Mouse (Mus musculus): ENCODE measurements around the gene Kank1. TPM values are rescaled to one million over a fixed set of nuclear protein-coding genes. Genes with fewer than 3 reads are reported as not detected.

Gene Kank1
- polyA plus RNA-seq, 1 experiment from 2014 or later, result 2.4 TPM

DNA sequence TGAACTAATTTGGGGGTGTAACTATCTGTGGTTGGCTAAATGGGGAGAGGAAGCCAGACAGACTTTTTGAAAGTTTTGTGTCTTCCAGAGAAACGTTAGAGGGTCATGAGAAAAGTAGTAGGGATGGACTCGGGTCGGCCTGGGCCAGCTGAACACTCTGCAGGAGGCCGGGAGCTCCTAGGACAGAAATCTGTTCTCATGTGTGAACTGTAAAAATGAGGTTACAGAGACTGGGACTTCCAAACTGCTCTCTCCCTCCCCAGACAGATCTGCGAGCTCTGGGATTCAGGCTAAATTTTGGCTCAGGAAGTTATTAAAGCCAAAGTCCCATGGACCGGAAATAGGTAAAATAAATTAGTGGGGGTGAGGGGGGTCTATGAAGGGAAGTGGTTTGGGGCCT lies 198.0 kb downstream of the Kank1 start:
- ATAC-seq, result no peak
- WGBS, result 83% methylated on average over 6 of the region's 6 CpGs

DNA sequence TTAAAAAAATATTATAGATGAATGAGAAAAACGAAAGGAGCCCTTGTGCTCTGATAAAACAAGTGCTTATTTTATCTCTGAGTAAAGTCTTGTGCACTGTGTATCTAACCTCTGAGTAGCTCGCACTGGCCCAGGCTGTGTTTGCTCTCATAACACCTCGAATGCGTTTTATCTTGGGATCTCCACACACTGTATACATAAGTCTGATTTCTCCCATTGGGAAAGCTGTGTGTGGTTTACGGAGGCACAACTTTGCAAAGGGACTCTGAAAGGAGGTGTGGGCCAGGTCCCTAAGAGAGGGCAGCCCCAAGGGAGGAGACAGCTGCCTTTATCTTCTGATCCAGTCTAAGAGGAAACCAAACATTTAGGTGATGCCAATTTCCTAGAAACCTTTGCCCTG lies 198.6 kb downstream of the Kank1 start:
- 88% methylated on average over 5 of the region's 5 CpGs for WGBS
- Histone ChIP-seq H3K27ac (ENCODE audit: low read depth, low read length) (no peak overlapping the region), H3K4me1 (ENCODE audit: control insufficient read depth, insufficient read depth, low read length) (no peaks in the 10 kb centered on the region), H3K9ac (ENCODE audit: low read length) (no peak overlapping the region), H3K27me3 (replicated peaks; ENCODE audit: control insufficient read depth, insufficient read depth, low read length) (no peaks in the 10 kb centered on the region), H3K4me3 (ENCODE audit: low read depth, low read length) (no peak overlapping the region), H3K36me3 (ENCODE audit: control insufficient read depth, insufficient read depth, low read length) (no peaks in the 10 kb centered on the region), H3K4me2 (ENCODE audit: low read length) (no peak overlapping the region), H3K9me3 (replicated peaks; ENCODE audit: control insufficient read depth, low read length) (no peaks in the 10 kb centered on the region)
- no peak for ATAC-seq
- no peak for DNase-seq (ENCODE audit: low spot score)

More for the DNA sequence above, 198.0 kb downstream of the Kank1 start:
- H3K9me3 ChIP-seq (replicated peaks; ENCODE audit: control insufficient read depth, low read length), result no peaks in the 10 kb centered on the region
- no peaks in the 10 kb centered on the region for H3K4me1 ChIP-seq (ENCODE audit: control insufficient read depth, insufficient read depth, low read length)
- no peaks in the 10 kb centered on the region for H3K27me3 ChIP-seq (replicated peaks; ENCODE audit: control insufficient read depth, insufficient read depth, low read length)
- H3K36me3 ChIP-seq (ENCODE audit: control insufficient read depth, insufficient read depth, low read length), result no peaks in the 10 kb centered on the region
- no peak overlapping the region for H3K4me2 ChIP-seq (ENCODE audit: low read length)
- H3K4me3 ChIP-seq (ENCODE audit: low read depth, low read length), result no peak overlapping the region
- H3K27ac ChIP-seq (ENCODE audit: low read depth, low read length), result no peak overlapping the region
- H3K9ac ChIP-seq (ENCODE audit: low read length), result no peak overlapping the region
- DNase-seq (ENCODE audit: low spot score), result no peak

DNA sequence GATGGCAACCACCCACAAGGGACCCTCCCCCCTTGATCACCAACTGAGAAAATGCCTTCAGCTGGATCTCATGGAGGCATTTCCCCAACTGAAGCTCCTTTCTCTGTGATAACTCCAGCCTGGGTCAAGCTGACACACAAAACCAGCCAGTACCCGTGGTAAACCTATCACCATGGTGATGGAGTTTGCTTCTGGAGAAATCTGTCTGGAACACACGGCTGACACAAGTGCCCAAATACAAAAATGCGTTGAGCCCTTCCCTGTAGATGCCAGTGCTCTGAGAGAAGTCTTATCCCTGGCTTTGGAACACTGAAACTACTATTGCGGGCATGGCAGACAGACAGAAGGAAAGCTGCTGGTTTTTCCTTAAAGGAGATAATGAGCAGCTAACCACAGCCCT lies 199.4 kb downstream of the Kank1 start:
- WGBS, result 72% methylated on average over 4 of the region's 4 CpGs
- no peak overlapping the region for H3K4me2 ChIP-seq (ENCODE audit: low read length)
- H3K4me1 ChIP-seq (ENCODE audit: control insufficient read depth, insufficient read depth, low read length), result no peaks in the 10 kb centered on the region
- no peak overlapping the region for H3K9ac ChIP-seq (ENCODE audit: low read length)
- H3K4me3 ChIP-seq (ENCODE audit: low read depth, low read length), result no peak overlapping the region
- no peak for DNase-seq (ENCODE audit: low spot score)
- no peaks in the 10 kb centered on the region for H3K9me3 ChIP-seq (replicated peaks; ENCODE audit: control insufficient read depth, low read length)
- no peak overlapping the region for H3K27ac ChIP-seq (ENCODE audit: low read depth, low read length)
- ATAC-seq, result no peak
- no peaks in the 10 kb centered on the region for H3K36me3 ChIP-seq (ENCODE audit: control insufficient read depth, insufficient read depth, low read length)
- no peaks in the 10 kb centered on the region for H3K27me3 ChIP-seq (replicated peaks; ENCODE audit: control insufficient read depth, insufficient read depth, low read length)

DNA sequence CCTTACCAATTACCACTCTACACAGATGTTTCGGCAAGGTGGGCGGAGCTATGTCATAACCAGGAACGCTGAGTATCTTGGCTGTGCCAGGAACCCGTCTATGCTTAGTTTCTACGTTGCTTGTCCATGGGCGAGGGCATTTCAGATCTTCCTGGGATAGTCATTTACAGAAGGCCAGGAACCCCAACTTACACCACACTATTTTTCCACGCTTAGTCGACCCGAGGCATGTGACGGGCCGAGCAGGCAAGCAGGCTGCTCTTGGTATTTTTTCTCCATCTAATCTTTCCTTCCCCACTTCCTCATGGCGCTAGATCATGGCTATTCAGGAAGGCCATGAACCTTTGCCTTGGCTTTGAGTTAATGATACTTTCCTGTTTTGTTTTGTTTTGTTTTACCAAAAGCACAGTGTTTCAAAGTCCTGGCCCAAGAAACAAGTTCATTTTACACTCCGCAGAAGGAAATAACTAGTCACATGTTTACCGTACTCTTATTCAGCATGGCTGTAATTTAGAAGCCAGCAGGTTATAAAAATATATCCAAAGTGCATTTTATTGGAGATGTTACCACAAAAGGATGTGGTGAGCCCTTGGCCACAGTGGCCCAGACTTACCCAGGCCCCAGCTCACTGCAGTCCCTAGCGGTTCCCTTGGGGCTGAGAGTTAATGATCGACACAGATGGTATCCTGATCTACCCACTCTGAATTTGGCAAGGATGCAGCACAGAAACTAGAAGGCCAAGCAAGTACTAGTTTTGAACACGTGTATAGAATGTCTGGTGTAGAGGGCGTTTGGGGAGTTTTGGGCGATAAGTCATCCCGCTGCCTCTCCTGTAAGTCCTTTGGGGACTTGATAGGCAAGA lies 200.2 kb downstream of the Kank1 start:
- Histone ChIP-seq H3K36me3 (ENCODE audit: control insufficient read depth, insufficient read depth, low read length) (no peaks in the 10 kb centered on the region), H3K27ac (ENCODE audit: low read depth, low read length) (no peak overlapping the region), H3K4me2 (ENCODE audit: low read length) (no peak overlapping the region), H3K4me3 (ENCODE audit: low read depth, low read length) (no peak overlapping the region), H3K9me3 (replicated peaks; ENCODE audit: control insufficient read depth, low read length) (no peaks in the 10 kb centered on the region), H3K4me1 (ENCODE audit: control insufficient read depth, insufficient read depth, low read length) (no peaks in the 10 kb centered on the region), H3K27me3 (replicated peaks; ENCODE audit: control insufficient read depth, insufficient read depth, low read length) (no peaks in the 10 kb centered on the region), H3K9ac (ENCODE audit: low read length) (no peak overlapping the region)
- no peak for ATAC-seq
- no peak for DNase-seq (ENCODE audit: low spot score)
- 90% methylated on average over 20 of the region's 20 CpGs for WGBS

DNA sequence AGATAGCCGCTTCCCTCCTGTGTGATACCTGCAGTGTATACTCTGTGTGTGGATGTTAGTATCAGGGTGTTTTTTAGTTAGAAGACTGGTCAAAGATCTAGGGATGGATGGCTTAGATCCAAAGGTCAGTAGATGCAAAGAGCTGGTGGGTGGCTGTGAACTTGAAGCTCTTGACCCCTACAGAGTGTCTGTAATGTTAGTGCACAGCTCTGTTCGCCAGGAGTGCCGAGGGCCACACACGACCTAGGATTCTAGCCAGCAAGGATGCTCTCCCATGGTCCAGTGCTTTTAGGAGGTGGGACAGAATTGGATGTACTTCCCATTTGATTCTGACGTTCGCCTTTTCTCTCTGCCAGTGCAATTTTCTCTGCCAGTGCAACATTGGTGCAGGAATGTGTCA lies 201.5 kb downstream of the Kank1 start:
- WGBS, result 88% methylated on average over 6 of the region's 6 CpGs
- H3K9me3 ChIP-seq (replicated peaks; ENCODE audit: control insufficient read depth, low read length), result no peaks in the 10 kb centered on the region

DNA sequence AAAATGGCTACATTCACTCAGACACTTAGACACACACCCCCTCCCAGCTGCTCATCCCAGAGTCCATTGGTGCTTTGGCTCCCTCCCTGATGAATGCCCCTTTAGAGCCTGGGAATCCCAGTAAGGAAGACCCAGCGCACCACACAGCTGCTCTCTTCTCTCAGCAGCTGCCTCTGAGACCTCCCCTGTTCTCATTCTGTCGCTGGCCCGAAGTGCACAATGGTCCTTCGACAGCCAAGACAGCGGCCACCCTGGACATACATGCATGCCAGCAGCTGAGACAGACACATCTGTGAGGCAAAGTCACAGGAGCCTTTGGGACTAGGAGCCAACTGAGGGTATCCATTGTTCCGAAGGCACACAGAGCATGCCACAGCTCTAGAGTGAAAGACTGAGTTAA lies 203.0 kb downstream of the Kank1 start:
- Histone ChIP-seq H3K4me3 (ENCODE audit: low read depth, low read length) (no peak overlapping the region), H3K27me3 (replicated peaks; ENCODE audit: control insufficient read depth, insufficient read depth, low read length) (no peaks in the 10 kb centered on the region), H3K9me3 (replicated peaks; ENCODE audit: control insufficient read depth, low read length) (no peaks in the 10 kb centered on the region), H3K9ac (ENCODE audit: low read length) (no peak overlapping the region), H3K36me3 (ENCODE audit: control insufficient read depth, insufficient read depth, low read length) (no peaks in the 10 kb centered on the region), H3K4me1 (ENCODE audit: control insufficient read depth, insufficient read depth, low read length) (no peaks in the 10 kb centered on the region), H3K4me2 (ENCODE audit: low read length) (no peak overlapping the region), H3K27ac (ENCODE audit: low read depth, low read length) (no peak overlapping the region)
- WGBS, result 81% methylated on average over 6 of the region's 6 CpGs
- ATAC-seq, result no peak
- no peak for DNase-seq (ENCODE audit: low spot score)

More for the DNA sequence above, 201.5 kb downstream of the Kank1 start:
- H3K4me1 ChIP-seq (ENCODE audit: control insufficient read depth, insufficient read depth, low read length), result no peaks in the 10 kb centered on the region
- no peak overlapping the region for H3K4me3 ChIP-seq (ENCODE audit: low read depth, low read length)
- no peak overlapping the region for H3K4me2 ChIP-seq (ENCODE audit: low read length)
- ATAC-seq, result no peak
- H3K36me3 ChIP-seq (ENCODE audit: control insufficient read depth, insufficient read depth, low read length), result no peaks in the 10 kb centered on the region
- DNase-seq (ENCODE audit: low spot score), result no peak
- H3K9ac ChIP-seq (ENCODE audit: low read length), result no peak overlapping the region
- H3K27ac ChIP-seq (ENCODE audit: low read depth, low read length), result no peak overlapping the region
- H3K27me3 ChIP-seq (replicated peaks; ENCODE audit: control insufficient read depth, insufficient read depth, low read length), result no peaks in the 10 kb centered on the region

DNA sequence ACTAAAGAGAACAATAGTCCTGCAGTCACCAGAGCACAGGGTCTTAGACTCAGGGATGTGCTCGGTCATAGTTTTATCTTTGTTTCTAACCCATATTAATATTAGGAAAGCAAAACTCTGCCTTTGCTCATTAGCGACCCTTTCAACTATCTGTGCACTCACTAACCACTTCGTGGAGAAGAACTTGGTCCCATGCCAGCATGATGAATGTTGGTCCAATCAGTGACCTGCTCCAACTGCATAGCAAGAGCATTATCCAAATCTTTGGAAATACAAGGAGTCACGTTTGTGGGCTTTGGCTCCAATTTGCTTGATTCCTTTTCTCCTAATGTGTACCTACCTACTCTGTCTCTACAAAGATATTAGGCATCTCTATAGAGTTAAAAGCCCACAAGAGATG lies 204.0 kb downstream of the Kank1 start:
- H3K4me2 ChIP-seq (ENCODE audit: low read length), result no peak overlapping the region
- ATAC-seq (no peak), DNase-seq (ENCODE audit: low spot score) (no peak)
- H3K27me3 ChIP-seq (replicated peaks; ENCODE audit: control insufficient read depth, insufficient read depth, low read length), result no peaks in the 10 kb centered on the region
- no peaks in the 10 kb centered on the region for H3K36me3 ChIP-seq (ENCODE audit: control insufficient read depth, insufficient read depth, low read length)
- 71% methylated on average over 4 of the region's 4 CpGs for WGBS
- no peak overlapping the region for H3K27ac ChIP-seq (ENCODE audit: low read depth, low read length)
- no peak overlapping the region for H3K4me3 ChIP-seq (ENCODE audit: low read depth, low read length)
- H3K9ac ChIP-seq (ENCODE audit: low read length), result no peak overlapping the region
- no peaks in the 10 kb centered on the region for H3K9me3 ChIP-seq (replicated peaks; ENCODE audit: control insufficient read depth, low read length)
- no peaks in the 10 kb centered on the region for H3K4me1 ChIP-seq (ENCODE audit: control insufficient read depth, insufficient read depth, low read length)

DNA sequence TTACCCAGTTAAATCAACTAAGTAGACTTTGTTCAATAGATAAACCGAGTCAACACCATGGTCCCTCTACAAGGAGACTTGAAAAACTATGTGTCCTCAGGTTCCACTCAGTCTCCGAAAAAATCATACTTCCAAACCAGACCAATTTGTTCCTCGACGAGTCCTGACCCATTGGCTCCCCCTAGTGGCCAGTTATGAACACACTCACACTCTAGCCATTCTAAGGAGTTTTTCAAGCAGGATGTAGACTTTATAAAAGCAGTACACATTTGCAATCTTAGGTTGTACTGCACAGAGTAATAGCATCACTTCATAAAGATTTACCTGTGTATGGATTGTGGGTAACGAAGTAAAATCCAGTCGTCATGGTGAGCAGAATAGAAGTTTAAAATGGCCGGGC lies 208.3 kb downstream of the Kank1 start:
- peak; percentile 85 for DNase-seq (ENCODE audit: low spot score)
- Histone ChIP-seq H3K4me2 (ENCODE audit: low read length) (no peak overlapping the region), H3K9ac (ENCODE audit: low read length) (no peak overlapping the region), H3K36me3 (ENCODE audit: control insufficient read depth, insufficient read depth, low read length) (no peaks in the 10 kb centered on the region), H3K4me1 (ENCODE audit: control insufficient read depth, insufficient read depth, low read length) (no peaks in the 10 kb centered on the region), H3K27ac (ENCODE audit: low read depth, low read length) (no peak overlapping the region), H3K4me3 (ENCODE audit: low read depth, low read length) (no peak overlapping the region), H3K27me3 (replicated peaks; ENCODE audit: control insufficient read depth, insufficient read depth, low read length) (no peaks in the 10 kb centered on the region), H3K9me3 (replicated peaks; ENCODE audit: control insufficient read depth, low read length) (no peaks in the 10 kb centered on the region)
- 25% methylated on average over 7 of the region's 7 CpGs for WGBS
- 0 out of 2 replicates have a peak, but pooled peaks have one; percentile 23 for ATAC-seq

DNA sequence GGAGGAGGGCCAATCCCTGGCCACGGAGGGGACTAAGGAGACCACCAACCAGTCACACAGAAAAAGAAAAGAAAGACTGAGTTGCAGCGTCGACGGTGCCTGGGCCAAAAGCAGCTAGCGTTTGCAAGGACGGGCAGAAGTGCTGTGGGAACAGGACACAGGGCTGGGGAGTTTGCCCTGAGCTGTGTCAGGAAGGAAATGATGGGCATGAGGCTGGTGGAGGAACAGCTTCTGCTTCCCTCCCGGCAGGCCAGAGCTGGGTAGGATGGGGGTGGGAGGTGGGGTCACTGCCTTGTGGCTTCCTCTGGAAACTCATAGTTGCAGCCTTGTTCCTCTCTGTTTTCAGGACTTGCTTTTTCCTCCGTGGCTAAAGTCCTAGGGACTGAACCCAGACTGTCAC lies 209.1 kb downstream of the Kank1 start:
- WGBS, result 66% methylated on average over 8 of the region's 8 CpGs
- Histone ChIP-seq H3K4me3 (ENCODE audit: low read depth, low read length) (no peak overlapping the region), H3K4me2 (ENCODE audit: low read length) (no peak overlapping the region), H3K27ac (ENCODE audit: low read depth, low read length) (no peak overlapping the region), H3K4me1 (ENCODE audit: control insufficient read depth, insufficient read depth, low read length) (no peaks in the 10 kb centered on the region), H3K9ac (ENCODE audit: low read length) (no peak overlapping the region), H3K27me3 (replicated peaks; ENCODE audit: control insufficient read depth, insufficient read depth, low read length) (no peaks in the 10 kb centered on the region), H3K36me3 (ENCODE audit: control insufficient read depth, insufficient read depth, low read length) (no peaks in the 10 kb centered on the region), H3K9me3 (replicated peaks; ENCODE audit: control insufficient read depth, low read length) (no peaks in the 10 kb centered on the region)
- ATAC-seq (no peak), DNase-seq (ENCODE audit: low spot score) (no peak)
